Mouse (Mus musculus) ES-E14 (cell line): ENCODE measurements around the gene Rab33b.

ENCODE experiments used
- CHD2 ChIP-seq: IDR thresholded peaks from 2 replicates; pipeline ENCODE4 v1.6.1; 2014; ENCODE audit warnings: mild to moderate bottlenecking, low read depth, low read length, inconsistent platforms
- HCFC1 ChIP-seq: IDR thresholded peaks from 2 replicates; pipeline ENCODE4 v1.6.1; 2012; ENCODE audit warnings: low read length, inconsistent platforms, borderline replicate concordance; ENCODE audit not compliant: insufficient read depth
- ZC3H11A ChIP-seq: IDR thresholded peaks from 2 replicates; pipeline ENCODE4 v1.6.1; 2012; ENCODE audit warnings: low read depth, mild to moderate bottlenecking, inconsistent platforms, low read length, borderline replicate concordance
- ZNF384 ChIP-seq: IDR thresholded peaks from 2 replicates; pipeline ENCODE4 v1.6.1; 2012; ENCODE audit warnings: low read depth, low read length, inconsistent platforms

GRCm38 (mm10) chr3:51531473-51532281 is 48.0 kb downstream of the Rab33b start:
- no peak for TF ChIP-seq ZNF384
- no peak for TF ChIP-seq ZC3H11A
- TF ChIP-seq CHD2 = no peak
- TF ChIP-seq HCFC1 = no peak
